Mouse (Mus musculus) heart, postnatal 25 days (tissue): Measurements from ENCODE around the gene Miox. TPM values are rescaled to one million over a fixed set of nuclear protein-coding genes. Genes with fewer than 3 reads are reported as not detected.

Experiments used
- DNase-seq: peaks from one replicate; pipeline ENCODE4 v3.0.0; 2022; ENCODE audit warnings: low spot score
- intact Hi-C: fragments of 180-260 bp; cut with DNase I; formaldehyde crosslinking; loops from one replicate; pipeline ENCODE4 v1.15.1; 2025
- total RNA-seq, 2 experiments: library from RNA; stranded (reverse); gene quantifications; 2 replicates each; pipeline ENCODE4 v1.2.3; 2021

Miox gene
- total RNA-seq, 2 experiments from 2014 or later: not detected

- intact Hi-C loops: loop anchor here (2.0 kb wide), 2 partner anchors 15 to 41 kb away; partner anchors contain the start of gene Sbf1
- peak; percentile 90 for DNase-seq
These were observed 21.3 kb downstream of the Miox start, which contains the start of the genes Lmf2 and Ncaph2 for GRCm38 (mm10) chr15:89355241-89356187. Gene Lmf2, minus strand, starts transcription at chr15:89355659. Gene Ncaph2, plus strand, starts transcription at chr15:89355719.

- DNase-seq: no peak
- intact Hi-C loops: loop anchor here (2.0 kb wide), 1 partner anchor 14 kb away; no protein-coding TSS in a partner anchor
These were observed 22.2 kb downstream of the Miox start for GRCm38 (mm10) chr15:89356372-89356771.

- intact Hi-C loops: no loop called here
- no peak for DNase-seq
These were observed 24.6 kb downstream of the Miox start for GRCm38 (mm10) chr15:89358784-89359183.

GRCm38 (mm10) chr15:89363051-89363450 lies 28.9 kb downstream of the Miox start:
- no peak for DNase-seq
- intact Hi-C loops: no loop called here

- intact Hi-C loops: no loop called here
- DNase-seq: no peak
These were observed 30.9 kb downstream of the Miox start for GRCm38 (mm10) chr15:89365141-89365551.

DNA sequence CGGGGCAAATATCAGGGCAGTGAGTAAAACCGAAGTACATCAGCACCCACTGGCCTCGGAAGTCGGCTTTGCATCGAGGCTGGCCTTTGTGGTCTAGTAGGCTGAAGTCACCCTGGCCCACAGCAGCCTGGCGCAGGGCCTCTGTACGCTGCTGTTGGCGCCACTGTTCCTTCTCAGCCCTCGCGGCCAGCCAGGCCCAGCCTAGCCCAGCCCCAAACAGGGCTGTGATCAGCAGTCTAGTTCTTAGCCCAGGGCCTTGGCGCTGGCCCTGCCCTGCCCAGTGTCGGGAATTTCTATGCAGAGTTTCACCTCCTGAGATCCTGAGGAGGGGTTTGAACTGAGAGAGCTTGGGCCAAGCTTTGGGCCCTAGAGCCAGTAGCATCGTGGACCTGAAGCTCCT lies 37.9 kb downstream of the Miox start:
- DNase-seq: no peak
- intact Hi-C loops: loop anchor here (5.0 kb wide), 1 partner anchor 95 kb away; no protein-coding TSS in a partner anchor

GRCm38 (mm10) chr15:89372536-89372935 lies 38.3 kb downstream of the Miox start:
- DNase-seq: no peak
- intact Hi-C loops: loop anchor here (5.0 kb wide), 1 partner anchor 95 kb away; no protein-coding TSS in a partner anchor

- DNase-seq: peak; percentile 71
- intact Hi-C loops: loop anchor here (5.0 kb wide), 1 partner anchor 94 kb away; no protein-coding TSS in a partner anchor
These were observed 39.0 kb downstream of the Miox start for GRCm38 (mm10) chr15:89373027-89373761.

- intact Hi-C loops: loop anchor here (5.0 kb wide), 1 partner anchor 93 kb away; no protein-coding TSS in a partner anchor
- DNase-seq: peak; percentile 75
These were observed 39.6 kb downstream of the Miox start, which contains the start of gene Sco2 for GRCm38 (mm10) chr15:89373762-89374248. Gene Sco2, minus strand, starts transcription at chr15:89373846.

DNA sequence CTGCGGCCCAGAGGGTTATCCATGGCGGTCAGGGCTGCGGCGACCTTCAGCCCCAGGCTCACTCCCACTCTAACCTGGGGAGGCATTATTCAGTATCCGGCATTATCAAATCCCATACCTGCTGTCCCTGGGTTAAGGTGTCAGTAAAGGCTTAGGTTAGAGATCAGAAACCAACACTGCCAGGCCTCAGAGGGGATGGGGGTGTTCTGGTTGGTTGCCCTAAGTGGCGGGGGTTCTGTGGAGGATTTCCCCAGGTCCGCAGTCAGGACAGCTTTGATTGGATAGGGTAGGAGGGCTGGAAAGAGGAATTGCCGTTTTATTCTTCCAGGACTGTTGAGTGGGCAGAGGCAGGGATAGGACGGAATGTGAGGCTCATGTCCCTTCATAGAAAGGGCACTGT lies 40.1 kb downstream of the Miox start:
- intact Hi-C loops: loop anchor here (5.0 kb wide), 1 partner anchor 93 kb away; no protein-coding TSS in a partner anchor

GRCm38 (mm10) chr15:89374801-89375534 lies 40.8 kb downstream of the Miox start:
- intact Hi-C loops: loop anchor here (5.0 kb wide), 1 partner anchor 92 kb away; no protein-coding TSS in a partner anchor
- no peak for DNase-seq

More for the DNA sequence above, 40.1 kb downstream of the Miox start:
- no peak for DNase-seq

- no peak for DNase-seq
- intact Hi-C loops: loop anchor here (2.0 kb wide), 1 partner anchor 53 kb away; the partner anchor contains the start of genes C730034F03Rik, Chkb and Gm44502
These were observed 41.8 kb downstream of the Miox start for GRCm38 (mm10) chr15:89376040-89376439.

- no peak for DNase-seq
- intact Hi-C loops: loop anchor here (2.0 kb wide), 1 partner anchor 52 kb away; the partner anchor contains the start of genes C730034F03Rik, Chkb and Gm44502
These were observed 42.8 kb downstream of the Miox start, which contains the start of gene Tymp for GRCm38 (mm10) chr15:89376957-89377356. Gene Tymp, minus strand, starts transcription at chr15:89377039.

DNA sequence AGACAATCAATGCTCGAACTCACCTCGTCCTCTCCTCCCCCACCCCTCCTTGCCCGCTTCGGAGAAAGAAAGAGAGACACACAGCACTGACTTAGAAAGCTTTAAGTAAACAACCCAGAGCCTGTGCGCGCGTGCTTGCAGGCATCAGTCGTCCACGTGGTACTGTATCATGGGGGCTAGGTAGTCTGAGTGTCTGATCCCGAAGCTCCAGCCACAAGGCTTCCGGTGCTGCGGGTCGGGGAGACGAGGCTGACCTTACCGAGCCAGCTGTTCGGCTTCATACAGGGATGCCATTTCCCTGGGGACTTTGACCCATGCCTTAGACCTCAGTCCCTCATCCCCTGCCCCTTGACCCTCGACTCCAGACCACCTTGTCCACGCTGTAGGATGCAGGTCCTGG lies 43.2 kb downstream of the Miox start:
- intact Hi-C loops: loop anchor here (2.0 kb wide), 1 partner anchor 51 kb away; the partner anchor contains the start of genes C730034F03Rik, Chkb and Gm44502
- no peak for DNase-seq

- intact Hi-C loops: loop anchor here (2.0 kb wide), 1 partner anchor 51 kb away; the partner anchor contains the start of genes C730034F03Rik, Chkb and Gm44502
- DNase-seq: no peak
These were observed 44.0 kb downstream of the Miox start for GRCm38 (mm10) chr15:89377938-89378828.

GRCm38 (mm10) chr15:89378831-89379401 lies 44.7 kb downstream of the Miox start, which contains the start of gene Odf3b:
Gene Odf3b, minus strand, starts transcription at chr15:89379282.
- intact Hi-C loops: no loop called here

DNA sequence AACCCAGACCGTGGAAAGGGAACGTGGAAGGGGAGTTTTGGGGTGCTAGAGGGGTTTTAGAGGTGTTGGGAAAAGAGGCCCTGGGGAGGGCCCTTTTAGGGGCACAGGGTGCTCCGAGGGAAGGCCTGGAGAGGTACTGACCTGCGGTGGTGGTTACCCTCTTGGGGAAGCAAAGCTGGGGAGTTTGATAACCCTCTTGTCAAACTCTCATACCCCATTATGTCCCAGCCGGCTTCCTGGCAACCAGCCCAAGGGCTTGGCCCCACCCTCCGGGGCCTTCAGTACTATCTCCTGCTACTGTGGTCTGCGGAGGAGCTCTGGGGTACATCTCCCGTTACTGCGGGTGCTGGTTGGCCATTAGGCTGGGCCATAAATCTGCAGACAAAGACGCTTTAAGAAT lies 45.2 kb downstream of the Miox start:
- intact Hi-C loops: no loop called here
- DNase-seq: no peak

More at GRCm38 (mm10) chr15:89378831-89379401, 44.7 kb downstream of the Miox start, which contains the start of gene Odf3b:
- peak; percentile 34 for DNase-seq
